Mouse (Mus musculus): ENCODE measurements around the gene Thap7. TPM values are rescaled to one million over a fixed set of nuclear protein-coding genes. Genes with fewer than 3 reads are reported as not detected.
"Not testable (repeated sequence)": the region's sequence is repeated elsewhere in the genome, so short reads cannot be mapped to it uniquely, and the experiment has no call there.

Gene Thap7
- 10 to 100 TPM; 17.8 to 20.0 TPM for total RNA-seq (2021)

DNA sequence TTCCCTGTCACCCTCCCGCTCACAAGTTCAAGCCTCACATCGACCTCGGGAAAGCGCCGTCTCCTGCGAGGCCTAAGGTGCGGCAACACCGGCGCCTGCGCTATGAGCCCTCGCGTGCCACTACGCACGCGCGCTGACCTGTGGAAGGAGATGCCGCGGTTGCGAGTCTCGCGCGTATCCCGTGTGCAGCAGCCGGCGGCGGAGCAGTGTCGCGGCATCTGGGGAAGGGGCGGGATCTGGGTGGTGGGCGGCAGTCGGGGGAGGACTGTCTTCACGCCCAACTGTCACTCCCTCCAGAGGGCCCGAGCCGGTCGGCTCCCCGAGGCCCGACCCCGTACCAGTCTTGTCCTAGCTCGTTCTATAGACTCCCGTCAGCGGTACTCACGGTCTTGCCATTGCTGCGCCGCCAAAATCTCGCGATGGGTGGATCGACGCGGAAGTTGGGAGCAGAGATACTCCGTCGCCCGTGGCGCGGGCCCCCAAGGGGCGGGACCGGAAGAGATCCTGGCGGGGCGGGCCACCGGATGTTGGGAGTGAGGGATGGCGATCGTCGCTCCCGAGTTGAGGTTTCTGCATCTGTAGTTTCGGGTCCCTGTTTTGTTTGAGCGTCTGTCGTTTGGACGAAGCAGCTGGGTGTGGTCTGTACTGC is at the start of gene Thap7:
Gene Thap7, minus strand, starts transcription at position 497 of the 649 bp plus-strand sequence.
- peak; percentile 96 to 98 for DNase-seq
- intact Hi-C loops (cut with DNase I), result loop anchor here (2.0 to 5.0 kb wide), 3 partner anchors 22 to 126 kb away; partner anchors contain the start of genes Crkl, Lztr1 and Snap29

GRCm38 (mm10) chr16:17576825-17577215 is 45.9 kb upstream of the Thap7 start:
- no peak for DNase-seq
- intact Hi-C loops (cut with DNase I), result no loop called here

DNA sequence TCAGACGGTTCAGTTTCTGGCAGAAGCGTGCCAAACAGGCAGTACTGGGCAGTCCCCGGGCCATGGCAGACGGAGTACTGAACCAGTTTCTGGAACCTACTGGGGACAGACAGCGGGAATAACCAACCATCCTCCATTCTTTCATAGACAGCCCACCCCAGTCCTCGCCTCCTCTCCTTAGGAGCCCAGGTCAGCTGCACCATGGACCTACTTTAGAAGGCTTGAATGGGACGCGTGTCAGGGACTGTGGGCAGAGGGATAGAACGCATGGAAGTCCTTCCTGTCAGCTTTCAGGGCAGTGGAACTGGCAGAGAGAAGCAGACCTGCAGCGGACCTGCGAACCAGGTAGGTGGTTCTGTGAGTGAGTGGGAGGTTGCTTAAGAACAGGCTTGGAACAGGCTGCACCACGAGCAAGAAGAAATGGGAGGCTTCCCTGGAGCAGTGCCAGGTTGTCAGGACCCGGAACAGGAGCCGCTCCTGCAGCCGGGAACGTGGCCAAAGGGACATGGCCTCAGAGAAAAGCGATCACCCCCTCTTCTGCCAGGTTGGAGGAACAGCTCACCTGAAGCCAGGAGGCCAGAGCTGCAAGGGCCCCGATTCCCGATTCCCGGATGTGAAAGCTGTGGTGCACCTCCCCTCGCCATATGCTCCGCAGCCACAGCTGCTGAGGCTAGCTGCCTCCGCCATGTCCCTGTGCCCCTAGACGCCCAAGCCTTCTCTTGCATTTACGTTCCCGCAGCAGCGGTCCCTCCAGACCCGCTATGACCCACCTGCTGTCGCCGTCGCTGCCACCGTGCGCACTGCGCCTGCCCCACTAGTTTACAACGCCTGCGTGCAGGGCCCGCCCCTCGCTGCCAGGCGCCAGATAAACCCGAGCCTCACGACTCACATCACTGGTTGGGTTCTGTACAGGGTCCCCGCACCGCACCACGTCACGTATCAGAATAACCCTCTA is 45.2 kb upstream of the Thap7 start:
- DNase-seq, result peak; percentile 63 to 70
- intact Hi-C loops (cut with DNase I), result no loop called here

DNA sequence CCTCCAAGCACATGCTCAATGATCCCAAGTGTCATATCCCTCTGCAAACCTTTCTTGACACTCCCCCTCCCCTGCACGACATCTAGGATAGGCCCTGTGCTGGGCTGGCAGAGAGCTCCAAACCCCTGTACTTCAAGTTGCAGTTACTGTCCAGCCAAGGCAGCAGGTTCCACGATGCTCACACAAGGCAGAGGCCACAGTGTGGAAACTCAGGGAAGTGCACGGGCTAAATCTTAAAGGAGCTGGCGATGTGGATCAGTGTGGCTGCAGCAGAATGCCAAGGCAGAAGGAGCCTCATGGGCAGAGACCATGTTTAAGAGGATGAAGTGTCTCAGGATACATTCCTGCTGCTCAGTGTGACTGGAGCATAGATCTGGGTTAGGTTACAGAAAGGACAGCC is 35.2 kb upstream of the Thap7 start:
- intact Hi-C loops (cut with DNase I), result no loop called here

GRCm38 (mm10) chr16:17564771-17565170 is 33.8 kb upstream of the Thap7 start:
- no peak for DNase-seq
- intact Hi-C loops (cut with DNase I), result no loop called here

More for the DNA sequence above, 35.2 kb upstream of the Thap7 start:
- DNase-seq, result no peak

DNA sequence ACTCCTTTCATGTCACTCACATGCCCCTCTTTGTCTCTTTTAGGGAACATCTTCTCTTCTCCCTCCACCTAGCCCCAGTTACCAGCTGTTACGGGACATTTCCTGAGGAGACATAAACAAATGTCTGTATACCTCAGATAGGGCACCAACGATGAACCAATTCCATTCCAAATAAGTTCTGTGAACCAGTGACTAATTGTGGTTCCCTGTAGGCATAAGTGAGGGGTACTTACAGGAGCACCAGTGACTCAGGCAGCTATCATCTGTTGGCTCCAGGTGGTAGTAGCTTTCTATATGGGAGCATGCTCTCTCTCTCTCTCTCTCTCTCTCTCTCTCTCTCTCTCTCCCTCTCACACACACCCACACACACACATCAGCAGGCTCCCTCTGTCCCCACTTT is 33.3 kb upstream of the Thap7 start:
- intact Hi-C loops (cut with DNase I), result no loop called here
- DNase-seq, result no peak

DNA sequence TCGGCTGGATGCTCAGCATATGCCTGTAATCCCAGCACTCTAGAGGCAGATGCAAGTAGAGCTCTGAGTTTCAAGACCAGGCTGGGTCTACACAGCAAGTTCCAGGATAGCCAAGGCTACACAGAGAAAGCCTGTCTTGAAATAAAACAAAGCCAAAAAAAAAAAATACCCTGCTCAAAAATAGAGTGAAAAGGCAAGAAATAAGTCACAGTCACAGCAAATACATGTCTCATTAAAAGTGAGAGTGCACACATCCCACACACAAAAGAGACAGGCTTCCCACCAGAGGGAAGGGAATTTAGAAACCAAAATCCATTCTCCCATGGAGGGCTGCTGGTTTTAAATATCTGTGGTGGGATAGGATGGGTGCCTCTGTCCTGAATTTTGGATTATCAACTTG is 32.6 kb upstream of the Thap7 start:
- intact Hi-C loops (cut with DNase I), result no loop called here
- no peak for DNase-seq

DNA sequence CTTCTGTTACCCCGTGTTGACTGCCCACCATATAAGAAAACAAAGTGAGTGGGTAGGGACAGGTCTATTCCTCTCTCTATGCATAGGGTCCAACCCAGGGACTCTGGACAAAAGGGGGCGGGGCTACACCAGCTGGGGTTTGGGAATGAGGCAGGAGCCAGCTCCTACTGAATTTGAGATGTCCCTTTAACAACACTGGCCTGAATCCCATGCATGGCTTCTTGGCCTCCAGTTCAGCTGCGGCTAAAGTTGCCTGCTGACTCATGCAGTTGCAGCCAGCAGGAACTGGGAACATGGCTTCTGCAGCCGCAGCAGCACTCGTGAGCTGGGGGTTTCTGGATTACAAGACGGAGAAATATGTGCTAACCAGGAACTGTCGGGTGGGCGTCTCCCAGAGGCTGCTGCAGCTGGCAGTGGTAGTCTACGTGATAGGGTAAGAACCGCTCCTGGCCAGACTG is 30.8 kb upstream of the Thap7 start, which contains the start of gene P2rx6:
Gene P2rx6, plus strand, starts transcription at position 135 of the 458 bp plus-strand sequence.
- peak; percentile 76 to 82 for DNase-seq

GRCm38 (mm10) chr16:17561128-17561750 is 30.3 kb upstream of the Thap7 start, which contains the start of gene Lrrc74b:
TSS of gene Lrrc74b (minus strand) at chr16:17561247.
- DNase-seq, result peak; percentile 73 to 81
- intact Hi-C loops (cut with DNase I), result no loop called here

More for the DNA sequence above, 30.8 kb upstream of the Thap7 start, which contains the start of gene P2rx6:
- intact Hi-C loops (cut with DNase I), result no loop called here

GRCm38 (mm10) chr16:17559396-17560027 is 28.6 kb upstream of the Thap7 start:
- no peak for DNase-seq
- intact Hi-C loops (cut with DNase I), result loop anchor here (2.0 kb wide), 1 partner anchor 57 kb away; no protein-coding TSS in a partner anchor

- intact Hi-C loops (cut with DNase I), result loop anchor here (2.0 kb wide), 1 partner anchor 58 kb away; no protein-coding TSS in a partner anchor
- no peak for DNase-seq
These were observed 27.9 kb upstream of the Thap7 start for GRCm38 (mm10) chr16:17558811-17559210.

GRCm38 (mm10) chr16:17557947-17558480 is 27.1 kb upstream of the Thap7 start:
- intact Hi-C loops (cut with DNase I), result loop anchor here (2.0 kb wide), 2 partner anchors 59 to 169 kb away; no protein-coding TSS in a partner anchor
- peak; percentile 78 to 85 for DNase-seq

DNA sequence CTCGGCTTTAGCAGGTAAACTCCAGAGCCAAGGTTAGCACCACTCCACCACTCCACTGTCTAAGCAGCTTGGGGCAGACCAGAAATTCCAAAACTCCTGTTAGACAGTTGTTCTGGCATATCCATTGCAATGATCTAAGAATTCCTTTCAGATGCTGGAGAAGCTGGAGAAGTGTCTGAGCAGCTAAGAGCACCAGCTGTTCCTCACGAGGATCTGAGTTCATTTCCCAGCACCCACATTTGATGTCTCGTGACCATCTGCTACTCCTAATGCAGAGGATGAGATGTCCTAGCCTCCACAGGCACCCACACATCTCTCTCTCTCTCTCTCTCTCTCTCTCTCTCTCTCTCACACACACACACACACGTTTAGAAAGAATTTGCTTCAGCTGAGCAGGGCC is 26.0 kb upstream of the Thap7 start:
- intact Hi-C loops (cut with DNase I), result loop anchor here (2.0 kb wide), 1 partner anchor 170 kb away; no protein-coding TSS in a partner anchor
- DNase-seq, result no peak

DNA sequence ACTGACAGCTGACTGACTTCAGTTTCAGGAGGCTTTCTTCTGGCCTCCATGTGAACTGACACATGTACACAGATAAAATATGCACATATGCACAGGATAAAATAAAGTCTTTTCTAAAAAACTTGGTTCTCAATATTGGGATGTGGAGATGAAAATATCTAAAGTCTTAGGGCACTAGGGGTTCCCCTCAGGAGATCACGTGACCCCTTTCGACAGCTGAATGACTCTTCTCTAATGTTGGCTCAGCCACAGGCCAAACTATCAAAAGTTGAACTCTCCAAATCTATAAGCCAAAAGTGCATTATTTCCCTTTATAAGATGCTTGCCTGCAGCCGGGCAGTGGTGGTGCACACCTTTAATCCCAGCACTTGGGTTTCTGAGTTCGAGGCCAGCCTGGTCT is 25.2 kb upstream of the Thap7 start:
- intact Hi-C loops (cut with DNase I), result loop anchor here (2.0 kb wide), 1 partner anchor 171 kb away; no protein-coding TSS in a partner anchor
- DNase-seq, result no peak

DNA sequence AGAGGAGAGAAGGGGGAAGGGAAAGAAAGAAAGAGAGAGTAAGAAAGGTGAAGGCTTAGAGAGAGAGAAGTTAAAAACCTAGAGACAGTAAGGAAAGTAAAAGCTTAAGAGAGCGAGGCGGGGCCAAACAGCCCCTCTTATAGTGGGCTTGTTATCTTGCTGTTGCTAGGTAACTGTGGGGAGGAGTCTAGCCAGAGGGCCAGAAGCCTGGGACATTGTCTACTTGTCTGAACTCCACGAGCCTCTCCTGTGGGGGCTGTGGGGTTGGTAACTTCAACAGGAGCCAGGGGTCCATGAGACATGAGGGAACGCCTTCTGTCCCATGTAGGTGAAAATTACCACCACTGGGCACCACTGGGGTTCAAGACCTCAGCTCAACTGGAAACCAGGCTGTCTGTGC is 23.8 kb upstream of the Thap7 start:
- DNase-seq; intact Hi-C loops (cut with DNase I): not testable (repeated sequence)

DNA sequence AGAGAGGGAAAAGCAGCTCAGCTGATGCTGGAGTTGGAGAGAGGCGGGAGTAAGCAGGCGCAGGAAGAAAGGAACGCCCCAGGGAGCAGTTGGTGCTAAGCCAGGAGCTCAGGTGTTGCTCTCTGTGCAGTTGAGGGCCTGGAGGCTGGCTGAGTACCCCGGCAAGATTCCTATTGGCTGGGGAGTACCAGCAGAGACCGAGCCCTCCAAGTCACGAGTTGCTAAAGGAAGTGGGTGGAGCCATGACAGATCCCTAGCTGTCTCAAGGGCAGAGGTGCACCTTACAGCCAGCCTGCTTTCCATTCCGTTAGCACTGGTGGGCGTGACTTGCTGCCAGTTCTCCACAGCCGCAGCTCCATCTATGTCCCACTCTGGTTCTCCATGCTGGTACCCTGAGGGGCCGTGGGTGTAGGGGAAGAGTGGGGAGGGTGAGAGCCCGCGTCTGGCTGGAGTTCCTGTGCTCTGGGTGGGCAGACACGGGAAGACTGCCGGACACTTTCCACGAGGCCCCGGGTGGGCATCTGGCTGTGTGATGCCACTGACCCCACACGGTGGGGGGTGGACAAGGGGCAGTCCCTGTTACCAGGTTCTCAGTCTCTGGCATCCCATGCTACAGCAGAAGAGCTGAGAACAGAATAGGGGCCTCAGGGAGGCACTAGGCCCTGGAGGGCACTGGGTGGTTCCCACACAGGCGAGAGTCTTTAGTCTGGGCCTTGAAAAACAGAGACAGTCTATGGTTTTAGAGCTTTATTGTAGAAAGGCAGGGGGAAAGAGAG is 23.2 kb upstream of the Thap7 start:
- peak; percentile 22 to 36 for DNase-seq
- intact Hi-C loops (cut with DNase I), result no loop called here

GRCm38 (mm10) chr16:17552837-17553236 is 21.9 kb upstream of the Thap7 start:
- DNase-seq, result no peak
- intact Hi-C loops (cut with DNase I), result no loop called here

- intact Hi-C loops (cut with DNase I), result no loop called here
- no peak for DNase-seq
These were observed 11.7 kb upstream of the Thap7 start for GRCm38 (mm10) chr16:17542632-17543031.

GRCm38 (mm10) chr16:17536584-17536983 is 5.6 kb upstream of the Thap7 start:
- intact Hi-C loops (cut with DNase I), result no loop called here

More at GRCm38 (mm10) chr16:17536584-17536983, 5.6 kb upstream of the Thap7 start:
- DNase-seq, result no peak
